Comparison of ENCODE assay signal across 8 mouse cellular contexts in the genomic region with DNA sequence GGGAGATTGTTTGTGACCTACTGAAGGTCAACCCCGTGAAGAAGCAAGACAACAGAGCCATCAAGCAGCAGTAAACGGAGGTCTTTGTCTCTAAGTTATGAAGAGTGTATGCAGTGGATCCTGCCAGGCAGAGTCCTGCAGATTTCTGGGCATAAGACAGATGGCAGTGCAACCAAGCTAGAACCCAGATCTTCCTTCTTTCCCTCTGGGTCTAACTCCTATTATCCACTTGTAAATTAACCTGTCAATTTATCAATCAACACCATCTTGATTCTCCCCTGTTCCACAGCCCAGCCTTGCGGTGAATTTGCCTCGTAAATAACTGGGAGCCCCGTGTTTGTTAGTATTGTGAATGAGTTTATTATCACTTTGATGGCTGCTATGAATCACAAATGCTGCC.
DNase-seq lines count a peak whose midpoint lies in the region; ATAC-seq and TF ChIP-seq lines count a peak whose summit lies in the region.

No protein-coding gene starts in this region.

- peak; percentile 10 for DNase-seq in limb, embryonic 14.5 days (ENCODE audit: low spot score)
- DNase-seq in limb, embryonic 10.5 days (ENCODE audit: low spot score): no peak
- peak; percentile 70 for DNase-seq in embryo, embryonic 10.5 days (ENCODE audit: low spot score)
- peak; percentile 62 for DNase-seq in hindbrain, embryonic 14.5 days (ENCODE audit: low spot score)
- no peak for DNase-seq in gastrocnemius, postnatal 36 days
- no peak for DNase-seq in gastrocnemius, adult 8-10 months (ENCODE audit: low spot score in 2 of 2)
- no peak for DNase-seq in heart, adult 9 months (ENCODE audit: low spot score in 2 of 2)

- H3K9ac ChIP-seq in limb, embryonic 14.5 days (ENCODE audit: low read depth, low read length, severe bottlenecking): no peak overlapping the region
- no peak overlapping the region for H3K9ac ChIP-seq in hindbrain, embryonic 14.5 days
- H3K9ac ChIP-seq in midbrain, embryonic 12.5 days (replicated peaks): no peak overlapping the region

- intact Hi-C loops in gastrocnemius, postnatal 36 days (cut with DNase I): no loop called here

- no peak overlapping the region for H3K27ac ChIP-seq in limb, embryonic 14.5 days (replicated peaks; ENCODE audit: low read depth, low read length)
- no peak overlapping the region for H3K27ac ChIP-seq in limb, embryonic 10.5 days
- no peak overlapping the region for H3K27ac ChIP-seq in hindbrain, embryonic 14.5 days
- H3K27ac ChIP-seq in midbrain, embryonic 12.5 days (replicated peaks): no peak overlapping the region

- ATAC-seq in limb, embryonic 14.5 days (ENCODE audit: low FRiP score, low read depth): no peak
- no peak; the same call in 1 of the 2 replicates for ATAC-seq in hindbrain, embryonic 14.5 days (ENCODE audit: low FRiP score)
- peak; percentile 71; the same call in 1 of the 2 replicates for ATAC-seq in midbrain, embryonic 12.5 days (ENCODE audit: low FRiP score, low read depth)

- no peak overlapping the region for H3K4me3 ChIP-seq in limb, embryonic 14.5 days (replicated peaks; ENCODE audit: low read length)
- H3K4me3 ChIP-seq in limb, embryonic 10.5 days: no peak overlapping the region
- no peak overlapping the region for H3K4me3 ChIP-seq in hindbrain, embryonic 14.5 days (replicated peaks; ENCODE audit: low read length)
- H3K4me3 ChIP-seq in midbrain, embryonic 12.5 days: no peak overlapping the region

- no peaks in the 10 kb centered on the region for H3K4me1 ChIP-seq in limb, embryonic 14.5 days (ENCODE audit: control insufficient read depth, insufficient read depth, low read length)
- H3K4me1 ChIP-seq in limb, embryonic 10.5 days: peaks cover 30% of the 10 kb centered on the region
- H3K4me1 ChIP-seq in hindbrain, embryonic 14.5 days (replicated peaks; ENCODE audit: control insufficient read depth, insufficient read depth, low read length): 0 out of 2 replicates have a peak, but pooled peaks cover 2% of the 10 kb centered on the region
- H3K4me1 ChIP-seq in midbrain, embryonic 12.5 days: peaks cover 8% of the 10 kb centered on the region; the same call in 1 of the 2 replicates

- no peaks in the 10 kb centered on the region for H3K9me3 ChIP-seq in limb, embryonic 14.5 days (ENCODE audit: control insufficient read depth, low read length)
- H3K9me3 ChIP-seq in limb, embryonic 10.5 days (replicated peaks): no peaks in the 10 kb centered on the region
- H3K9me3 ChIP-seq in hindbrain, embryonic 14.5 days (ENCODE audit: control insufficient read depth, low read length): no peaks in the 10 kb centered on the region
- no peaks in the 10 kb centered on the region for H3K9me3 ChIP-seq in midbrain, embryonic 12.5 days

- 15% methylated on average over 5 of the region's 5 CpGs for whole genome bisulfite sequencing in limb, embryonic 14.5 days
- 8% methylated on average over 5 of the region's 5 CpGs for WGBS in limb, embryonic 10.5 days
- WGBS in hindbrain, embryonic 14.5 days: 11% methylated on average over 5 of the region's 5 CpGs
- WGBS in midbrain, embryonic 12.5 days: 19% methylated on average over 5 of the region's 5 CpGs

- no peaks in the 10 kb centered on the region for H3K27me3 ChIP-seq in limb, embryonic 14.5 days (ENCODE audit: control insufficient read depth, insufficient read depth, low read length)
- H3K27me3 ChIP-seq in limb, embryonic 10.5 days (ENCODE audit: low read depth, poor library complexity, severe bottlenecking): no peaks in the 10 kb centered on the region
- no peaks in the 10 kb centered on the region for H3K27me3 ChIP-seq in hindbrain, embryonic 14.5 days (ENCODE audit: control insufficient read depth, insufficient read depth, low read length)
- no peaks in the 10 kb centered on the region; the same call in 1 of the 2 replicates for H3K27me3 ChIP-seq in midbrain, embryonic 12.5 days

- no peak overlapping the region for H3K4me2 ChIP-seq in limb, embryonic 14.5 days (replicated peaks; ENCODE audit: low read depth, low read length, severe bottlenecking)
- H3K4me2 ChIP-seq in hindbrain, embryonic 14.5 days (replicated peaks): peak overlapping the region; percentile 38
- no peak overlapping the region for H3K4me2 ChIP-seq in midbrain, embryonic 12.5 days (replicated peaks)

- no peak for TF ChIP-seq POLR2A in limb, embryonic 14.5 days (IDR thresholded peaks at IDR 0.05; ENCODE audit: borderline replicate concordance, extremely low read depth, insufficient read depth, insufficient read length)

- H3K36me3 ChIP-seq in limb, embryonic 14.5 days (ENCODE audit: control insufficient read depth, insufficient read depth, low read length): no peaks in the 10 kb centered on the region
- no peaks in the 10 kb centered on the region for H3K36me3 ChIP-seq in limb, embryonic 10.5 days
- no peaks in the 10 kb centered on the region for H3K36me3 ChIP-seq in hindbrain, embryonic 14.5 days (replicated peaks; ENCODE audit: control insufficient read depth, insufficient read depth)
- H3K36me3 ChIP-seq in midbrain, embryonic 12.5 days: no peaks in the 10 kb centered on the region

Comparison
In these comparisons a context has a peak if more than half of its experiments do, and no peak if none do; other contexts are left out.
1. DNase-seq: peak in limb, embryonic 14.5 days (single experiment), embryo, embryonic 10.5 days (single experiment) and hindbrain, embryonic 14.5 days (single experiment); none in limb, embryonic 10.5 days (single experiment), gastrocnemius, postnatal 36 days (0 of 2), gastrocnemius, adult 8-10 months (0 of 2) and heart, adult 9 months (0 of 2).